Mouse (Mus musculus): ENCODE data around the gene Wdr12.
"Not testable (repeated sequence)": the region's sequence is repeated elsewhere in the genome, so short reads cannot be mapped to it uniquely, and the experiment has no call there.

Gene Wdr12

DNA sequence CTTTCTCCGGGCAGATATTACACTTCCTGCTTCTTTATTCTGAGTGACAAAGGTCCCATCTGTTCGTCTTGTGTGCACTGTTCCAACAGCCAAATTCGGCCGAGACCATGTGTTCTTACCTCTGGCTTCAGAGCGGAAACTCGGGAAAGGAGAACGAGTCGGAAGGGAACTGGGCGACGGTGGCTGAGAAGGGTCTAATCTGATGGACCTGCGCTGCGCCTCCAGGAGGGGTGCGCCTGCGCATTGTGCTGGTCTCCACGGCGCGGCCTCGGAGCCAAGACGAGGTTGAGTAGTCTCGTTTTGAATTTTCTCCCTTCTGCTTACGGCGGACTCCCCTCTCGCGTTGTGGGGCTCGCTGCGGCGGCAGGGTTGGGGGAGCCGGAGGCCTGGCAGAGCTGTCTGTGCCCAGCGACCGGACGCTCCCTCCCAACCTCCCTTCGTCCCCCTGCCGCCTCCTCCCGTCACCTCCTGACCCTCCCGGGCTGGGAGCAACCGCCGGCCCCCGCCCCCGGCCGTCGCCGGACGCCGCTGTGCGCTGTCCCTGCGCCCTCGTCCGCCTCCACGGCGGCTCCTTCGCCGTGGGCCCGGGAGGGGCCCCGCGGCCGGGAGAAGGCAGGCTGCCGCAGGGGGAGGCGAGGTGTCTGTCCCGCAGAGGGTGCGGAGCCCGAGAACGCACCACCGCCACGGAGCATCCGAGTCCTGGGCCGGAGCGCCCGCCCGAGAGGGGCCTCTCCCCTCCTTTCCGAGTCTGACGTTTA, at the start of gene Wdr12, which contains the start of gene Carf:
TSS of gene Wdr12 (minus strand) at position 622 of the 758 bp plus-strand sequence.
TSS of gene Carf (plus strand) at position 224 of the 758 bp plus-strand sequence.
- DNase-seq: peak; percentile 96

DNA sequence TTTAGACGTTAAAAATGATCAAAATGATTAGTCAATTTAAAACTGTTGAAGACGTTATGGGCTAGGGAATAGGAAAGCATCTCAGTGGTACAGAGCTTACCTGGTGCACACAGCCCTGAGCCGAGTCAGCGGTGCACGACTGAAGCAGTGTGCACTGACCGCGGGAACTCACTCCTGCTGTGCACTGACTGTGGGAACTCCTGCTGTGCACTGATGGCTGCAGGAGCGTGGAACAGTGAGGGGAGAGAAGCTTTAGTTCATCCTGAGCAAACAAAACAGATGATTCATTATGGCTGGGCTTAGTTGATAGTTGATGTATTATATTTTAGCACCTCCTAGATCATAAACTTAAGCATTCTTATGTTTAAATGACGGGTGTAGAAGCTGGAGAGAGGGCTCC, 38.9 kb upstream of the Wdr12 start:
- DNase-seq: no peak

DNA sequence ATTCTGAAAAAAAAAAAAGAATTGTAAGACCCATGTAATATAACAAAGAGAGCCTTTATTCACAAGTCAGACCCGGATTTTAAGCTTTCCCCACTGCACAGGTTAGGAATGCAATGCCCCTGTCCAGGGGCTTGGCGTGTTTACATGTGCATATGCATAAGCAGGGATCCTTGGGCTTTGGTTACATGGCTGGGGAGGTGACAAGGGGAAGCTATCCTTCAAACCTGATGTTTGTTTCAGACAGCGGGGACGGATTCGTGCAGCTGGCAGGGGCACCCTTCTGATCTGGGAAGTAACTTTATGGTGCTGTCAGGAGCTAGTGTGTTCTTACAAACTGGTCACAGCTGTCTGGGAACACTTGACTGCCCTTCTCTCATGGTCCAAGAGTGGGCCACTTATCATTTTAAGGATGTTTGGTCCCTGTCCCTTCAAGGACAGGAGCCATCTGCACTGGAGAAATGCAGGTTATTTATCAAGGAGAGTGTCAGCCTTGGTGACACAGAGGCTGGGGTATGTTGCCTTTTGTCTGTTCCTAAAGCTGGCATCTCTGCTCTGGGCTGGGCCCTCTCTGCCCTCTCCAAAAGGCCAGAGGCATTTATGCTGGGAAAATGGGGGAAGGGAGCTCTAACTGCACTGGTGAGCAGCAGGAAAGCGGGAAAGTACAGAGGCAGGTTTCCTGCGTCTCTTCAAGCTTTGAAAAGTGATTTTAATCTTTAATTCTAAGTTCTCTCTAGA, 19.4 kb upstream of the Wdr12 start:
- no peak for DNase-seq

DNA sequence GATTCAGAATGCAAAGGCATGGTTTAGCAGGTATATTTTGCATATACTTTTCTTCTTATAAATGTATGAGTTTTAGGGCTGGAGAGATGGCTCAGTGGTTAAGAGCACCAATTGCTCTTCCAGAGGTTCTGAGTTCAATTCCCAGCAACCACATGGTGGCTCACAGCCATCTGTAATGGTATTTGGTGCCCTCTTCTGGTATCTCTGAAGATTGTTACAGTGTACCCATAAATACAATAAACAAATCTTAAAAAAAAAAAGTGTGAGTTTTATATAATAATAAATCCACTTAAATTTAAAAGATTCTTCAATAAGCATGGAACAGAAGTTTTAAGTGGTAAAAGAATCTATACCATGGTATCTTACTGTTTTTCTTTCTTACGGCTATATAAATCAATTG, 6.1 kb upstream of the Wdr12 start:
- no peak for DNase-seq

DNA sequence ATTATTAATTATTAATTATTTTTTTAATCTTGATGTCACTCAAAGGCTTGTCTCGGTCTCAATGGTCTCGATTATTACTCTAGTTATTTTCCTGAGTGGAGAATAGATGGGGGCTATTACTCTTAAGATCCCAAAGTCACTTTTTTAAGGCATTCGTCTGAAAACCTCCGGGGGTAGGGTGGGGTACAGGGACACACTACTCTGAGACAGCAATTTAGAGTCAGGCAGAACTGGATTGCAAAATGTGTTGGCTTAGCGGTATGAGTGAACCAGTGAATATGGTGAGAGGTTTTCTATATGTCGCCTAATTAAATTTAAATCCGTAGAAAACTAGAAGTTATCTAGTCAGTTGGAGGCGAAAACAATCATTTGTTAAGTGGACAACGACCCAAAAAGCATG, 394 bp upstream of the Wdr12 start:
- no peak for DNase-seq

DNA sequence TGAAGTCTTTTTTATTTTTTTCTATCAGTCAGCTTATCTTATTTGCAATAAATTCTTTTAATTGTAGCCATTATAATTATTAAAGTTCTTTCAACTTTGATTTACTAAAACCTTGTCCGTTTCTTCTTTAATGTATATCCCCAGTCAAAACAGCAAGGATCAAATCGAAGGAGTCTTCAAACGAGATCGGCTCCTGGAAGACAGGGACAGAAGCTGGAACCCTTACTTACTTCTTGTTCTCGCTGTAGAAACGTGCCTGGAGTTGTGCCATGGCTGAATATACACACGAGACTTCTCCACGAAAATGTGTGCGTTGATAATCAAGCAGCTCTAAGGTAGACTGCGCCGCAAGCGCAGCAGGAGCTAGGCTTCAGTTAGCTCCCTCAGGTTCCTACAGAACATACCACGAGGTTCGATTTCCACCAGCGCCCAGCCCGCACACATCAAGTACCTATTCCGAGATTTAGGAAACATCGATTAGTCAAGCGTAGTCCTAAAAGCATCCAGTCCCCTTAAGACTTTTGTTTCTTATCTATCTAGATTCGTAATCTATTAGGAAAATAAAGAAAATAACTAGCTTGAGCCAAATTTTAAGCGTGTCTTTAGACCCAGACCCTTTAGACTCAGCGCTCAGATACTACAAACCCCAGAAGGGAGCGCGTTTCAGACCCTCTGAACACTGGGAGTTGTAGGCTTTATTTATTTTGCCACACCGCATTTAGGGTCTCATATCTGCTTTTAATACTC, 995 bp downstream of the Wdr12 start:
- DNase-seq: peak; percentile 60

DNA sequence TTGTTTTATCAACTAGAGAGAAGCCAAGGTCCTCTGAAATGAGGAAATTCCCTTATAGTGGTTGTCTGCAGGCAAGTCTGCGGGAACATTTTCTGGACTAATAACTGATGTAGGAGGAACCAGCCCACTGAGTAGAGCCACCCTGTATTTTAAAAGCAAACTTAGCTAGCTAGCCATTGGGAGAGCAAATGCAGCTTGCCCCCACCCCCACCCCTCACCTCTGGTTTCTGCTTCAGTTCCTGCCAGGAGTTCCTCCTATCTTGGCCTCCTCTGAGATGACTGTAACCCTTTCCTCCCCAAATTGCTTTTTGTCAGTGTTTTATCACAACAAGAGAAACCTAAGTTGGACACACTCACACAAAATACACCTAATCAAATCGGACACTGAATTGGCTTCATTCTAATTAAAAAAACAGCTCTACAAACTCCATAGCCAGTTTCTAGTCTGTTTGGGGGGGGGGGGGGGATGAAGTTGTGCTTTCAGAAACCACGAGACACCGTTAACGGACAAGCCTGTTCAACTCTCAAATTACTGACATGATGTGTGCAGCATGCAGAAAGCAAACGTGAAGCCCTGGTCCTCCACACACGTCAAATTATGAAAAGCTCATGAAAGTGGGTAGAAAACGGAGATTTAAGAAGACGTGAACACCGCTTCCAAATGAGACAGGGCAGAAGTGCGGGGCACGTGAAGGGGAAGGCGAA, 1.7 kb downstream of the Wdr12 start:
- no peak for DNase-seq

DNA sequence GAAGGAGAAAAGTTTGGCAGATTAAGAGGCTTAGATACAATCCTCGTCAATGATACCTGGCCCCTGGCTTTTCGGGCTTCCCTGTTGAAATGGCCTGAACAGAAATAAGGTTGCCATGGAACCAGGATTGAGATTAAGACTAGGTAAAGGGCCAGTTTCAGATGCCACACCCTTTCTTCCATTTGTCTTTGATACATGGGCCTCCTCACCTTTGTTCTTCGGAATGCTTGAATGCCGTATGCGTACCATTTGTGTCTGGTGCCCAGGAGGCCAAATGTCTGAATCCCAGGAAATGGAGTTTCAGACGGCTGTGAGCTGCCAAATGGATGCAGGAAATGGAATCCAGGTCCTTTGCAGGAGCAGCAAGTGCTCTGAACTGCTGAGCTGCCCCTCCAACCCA, 22.0 kb downstream of the Wdr12 start:
- DNase-seq: no peak

DNA sequence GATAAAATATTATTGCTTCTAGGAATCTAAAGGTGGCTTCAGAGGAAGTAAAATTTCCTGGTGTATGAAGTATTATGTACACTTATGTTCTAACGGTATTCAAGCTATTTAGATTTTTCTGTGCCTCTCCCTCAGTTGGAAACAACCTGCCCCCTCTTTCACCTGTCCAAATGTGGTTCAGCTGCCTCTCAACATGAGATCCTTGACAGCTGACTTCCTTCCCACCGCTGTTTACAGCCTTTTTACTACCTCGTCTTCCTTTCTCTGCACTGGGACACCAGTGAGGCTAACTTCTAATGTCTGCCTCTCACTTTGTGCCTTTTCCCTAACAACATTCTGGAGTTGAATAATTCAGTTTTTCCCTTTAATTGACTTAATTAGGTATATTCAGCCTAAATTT, 22.9 kb downstream of the Wdr12 start:
- no peak for DNase-seq

DNA sequence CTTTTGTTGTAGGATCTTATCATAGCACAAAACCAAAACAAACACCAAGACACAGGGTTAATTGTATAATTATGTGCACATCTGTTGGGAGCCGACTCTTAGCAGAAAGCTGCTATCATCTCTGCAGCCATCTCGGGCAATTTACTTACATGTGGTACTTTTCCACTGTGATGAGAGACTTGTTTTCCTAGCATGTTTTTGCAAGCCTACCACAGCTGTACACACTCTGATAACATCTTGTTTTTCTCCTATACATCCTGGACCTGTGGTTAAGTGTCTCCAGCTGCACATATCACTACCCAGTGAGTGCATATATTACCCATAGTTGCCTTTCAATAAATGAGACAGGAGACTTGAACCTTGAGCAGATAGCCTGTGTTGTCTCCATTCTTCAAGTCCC, 23.5 kb downstream of the Wdr12 start:
- peak; percentile 46 for DNase-seq

DNA sequence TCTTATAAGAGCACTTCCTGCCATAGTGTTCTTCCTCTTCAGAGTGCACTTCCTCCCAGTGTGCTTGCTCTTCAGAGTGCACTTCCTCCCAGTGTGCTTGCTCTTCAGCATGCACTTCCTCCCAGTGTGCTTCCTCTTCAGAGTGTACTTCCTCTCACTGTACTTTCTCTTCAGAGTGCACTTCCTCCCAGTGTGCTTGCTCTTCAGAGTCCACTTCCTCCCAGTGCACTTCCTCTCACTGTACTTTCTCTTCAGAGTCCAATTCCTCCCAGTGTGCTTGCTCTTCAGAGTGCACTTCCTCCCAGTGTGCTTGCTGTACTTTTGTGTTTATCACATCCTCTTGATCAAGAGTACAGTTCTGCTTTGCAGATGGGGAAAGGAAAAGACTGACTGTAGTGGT, 27.7 kb downstream of the Wdr12 start:
- not testable (repeated sequence) for DNase-seq

DNA sequence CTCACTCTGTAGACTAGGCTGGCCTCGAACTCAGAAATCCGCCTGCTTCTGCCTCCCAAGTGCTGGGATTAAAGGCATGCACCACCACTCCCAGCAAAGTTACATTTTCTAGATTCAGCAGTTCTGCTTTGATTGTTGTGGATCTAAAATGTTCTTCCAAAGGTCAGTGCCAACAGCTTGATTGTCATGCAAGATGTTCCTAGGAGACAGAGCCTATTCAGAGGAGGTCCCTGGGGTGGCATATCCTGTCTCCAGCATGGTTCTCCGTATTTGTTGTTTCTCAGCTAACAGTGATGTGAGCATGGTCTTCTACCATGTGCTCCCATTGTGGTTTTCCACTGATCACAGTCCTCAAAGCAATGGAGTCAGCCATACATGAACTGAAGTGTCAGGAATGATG, 42.1 kb downstream of the Wdr12 start:
- DNase-seq: no peak

DNA sequence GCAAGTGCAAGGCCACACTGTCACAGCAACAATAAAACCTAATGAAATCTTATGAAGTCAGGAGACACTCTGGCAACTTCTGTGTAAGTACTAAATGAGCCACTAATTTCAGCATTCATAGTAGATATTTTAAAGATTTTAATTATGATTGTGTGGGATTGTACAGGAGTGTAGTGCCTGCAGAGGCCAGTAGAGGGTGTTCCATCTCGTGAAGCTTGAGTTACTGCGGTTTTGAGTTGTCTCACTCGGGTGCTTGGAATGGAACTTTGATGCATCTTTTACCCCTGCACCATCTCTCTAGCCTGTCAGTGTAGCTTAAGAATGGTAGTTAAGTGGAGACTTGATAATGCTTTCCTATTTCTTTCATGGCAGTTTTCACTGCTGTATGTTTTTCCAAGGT, 43.8 kb downstream of the Wdr12 start:
- no peak for DNase-seq

DNA sequence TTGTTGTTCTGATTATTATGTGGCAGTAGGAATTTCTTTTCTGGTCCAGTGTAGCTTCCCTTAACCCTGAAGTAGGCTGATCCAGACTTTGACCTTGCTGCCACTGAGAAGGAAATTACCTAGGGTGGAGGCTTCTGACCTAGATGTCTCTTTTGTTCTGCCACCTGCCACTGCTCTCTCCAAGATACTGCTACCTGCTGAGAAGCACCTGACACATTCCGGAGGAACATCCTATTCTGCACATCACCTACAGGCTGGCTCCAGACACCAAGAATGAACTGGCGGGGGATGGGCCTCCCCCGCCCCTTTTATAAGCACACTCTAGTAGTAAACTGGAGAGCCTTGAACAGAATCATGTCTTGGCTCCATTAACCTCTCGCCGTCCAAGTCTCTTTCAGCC, 51.0 kb downstream of the Wdr12 start:
- DNase-seq: not testable (repeated sequence)

DNA sequence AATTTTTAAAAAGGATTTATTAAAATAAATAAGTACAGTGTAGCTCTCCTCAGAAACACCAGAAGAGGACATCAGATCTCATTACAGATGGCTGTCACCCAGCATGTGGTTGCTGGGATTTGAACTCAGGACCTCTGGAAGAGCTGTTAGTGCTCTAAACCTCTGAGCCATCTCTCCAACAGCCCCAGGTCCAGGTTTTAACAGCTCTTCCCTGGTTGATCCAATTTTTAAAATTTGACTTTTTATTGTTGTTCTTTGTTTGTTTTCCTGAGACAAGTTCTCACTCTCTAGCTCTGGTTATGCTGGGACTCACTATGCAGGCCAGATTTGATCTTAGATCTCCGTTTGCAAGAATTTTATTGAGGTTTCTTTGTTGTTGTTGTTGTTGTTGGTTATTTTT, 53.9 kb downstream of the Wdr12 start:
- DNase-seq: no peak

DNA sequence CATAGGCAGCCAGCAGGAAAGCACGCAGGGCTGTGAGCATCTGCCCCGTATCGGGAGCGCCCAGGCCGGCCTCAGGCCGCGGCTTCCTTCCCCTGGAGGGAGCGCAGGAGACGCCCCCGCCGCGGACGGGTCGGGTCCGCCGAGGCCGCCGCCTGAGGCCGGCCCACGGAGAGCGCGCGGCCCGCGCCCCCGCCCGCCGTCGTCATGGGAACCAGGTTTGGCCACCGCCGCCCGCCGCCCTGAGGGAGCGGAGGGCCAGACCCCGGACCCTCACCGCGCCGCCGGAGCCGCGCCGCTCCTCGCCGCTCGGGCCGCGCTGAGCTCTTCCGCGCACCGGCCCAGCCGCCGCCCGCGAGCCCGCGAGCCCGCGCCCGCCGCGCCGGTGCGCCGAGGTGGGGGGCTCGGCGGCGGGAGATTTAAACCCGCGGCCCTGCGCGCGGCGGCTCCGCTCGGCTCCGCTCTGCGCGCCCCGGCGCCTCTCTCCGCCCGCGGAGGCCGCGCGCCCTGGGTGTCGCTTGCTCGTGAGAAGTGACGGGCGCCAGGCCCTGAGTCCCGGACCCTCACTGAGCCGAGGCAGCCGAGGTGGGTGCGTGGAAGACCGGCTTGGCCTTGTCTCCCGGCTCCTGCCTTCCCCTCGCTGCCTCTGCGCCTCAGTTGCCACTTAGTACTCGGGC, 55.5 kb downstream of the Wdr12 start, which contains the start of gene Ica1l:
TSS of gene Ica1l (minus strand) at position 389 of the 674 bp plus-strand sequence.
- peak; percentile 66 for DNase-seq

DNA sequence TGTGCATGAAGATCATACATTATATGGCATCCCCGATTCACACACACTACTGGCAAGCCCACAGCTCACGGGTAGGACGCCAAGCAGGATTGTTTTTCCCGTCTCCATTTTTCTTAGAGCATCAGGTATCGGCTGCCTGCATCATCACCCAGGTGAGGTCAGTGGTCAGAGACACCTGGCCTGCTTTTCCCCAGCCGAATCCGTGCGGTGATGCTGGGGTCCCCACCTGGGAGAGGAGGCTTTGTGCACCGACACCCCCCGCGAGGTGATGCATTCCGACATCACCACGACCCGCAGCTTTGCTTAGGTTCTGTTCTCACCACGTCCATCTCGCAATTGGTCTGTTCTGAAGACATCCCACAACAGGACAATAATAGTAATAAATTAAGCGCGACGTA, 56.0 kb downstream of the Wdr12 start:
- DNase-seq: peak; percentile 52

DNA sequence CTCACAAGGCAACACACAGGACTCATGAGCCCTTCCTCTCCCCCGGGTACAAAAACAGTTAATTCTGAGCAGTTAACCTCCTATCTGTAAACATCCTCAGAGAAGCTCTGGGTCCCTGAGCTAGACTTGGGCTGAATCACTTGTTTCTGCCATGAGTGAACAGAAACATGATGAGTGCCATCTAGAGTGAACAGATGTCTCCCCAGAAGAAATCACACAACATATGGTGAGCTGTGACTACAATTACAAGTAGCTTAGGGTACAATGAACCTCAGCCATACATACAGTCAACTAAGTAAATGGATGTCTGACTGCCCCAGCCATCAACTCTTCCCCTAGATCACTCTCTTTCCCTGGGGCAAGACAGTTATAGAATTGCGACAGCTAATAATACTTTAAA, 63.4 kb downstream of the Wdr12 start:
- no peak for DNase-seq

Data from thymus, postnatal 25 days (tissue).